Mouse (Mus musculus) embryonic facial prominence, embryonic 10.5 days (tissue): Measurements from ENCODE around the gene Mum1. TPM values are rescaled to one million over a fixed set of nuclear protein-coding genes. Genes with fewer than 3 reads are reported as not detected.

Experiments used
- DNase-seq: peaks from one replicate; pipeline ENCODE4 v3.0.0-alpha.2; 2017; ENCODE audit warnings: low spot score
- H3K27ac ChIP-seq: fragments of 300-500 bp; sonication (generic); replicated peaks from 2 replicates; pipeline ENCODE4 v1.5.1; 2016; ENCODE audit warnings: mild to moderate bottlenecking
- H3K27me3 ChIP-seq: fragments of 300-500 bp; sonication (generic); replicated peaks from 2 replicates; pipeline ENCODE4 v1.6.1; 2016; ENCODE audit warnings: low read depth, mild to moderate bottlenecking; ENCODE audit not compliant: poor library complexity, severe bottlenecking
- H3K36me3 ChIP-seq: fragments of 300-500 bp; sonication (generic); replicated peaks from 2 replicates; pipeline ENCODE4 v1.6.1; 2016; ENCODE audit warnings: mild to moderate bottlenecking, moderate library complexity
- H3K4me1 ChIP-seq: fragments of 300-500 bp; sonication (generic); 2 replicates; pipeline ENCODE4 v1.6.1; 2016
- H3K4me3 ChIP-seq: fragments of 300-500 bp; sonication (generic); 2 replicates; pipeline ENCODE4 v1.5.1; 2016; ENCODE audit warnings: mild to moderate bottlenecking, moderate library complexity
- H3K9me3 ChIP-seq: fragments of 300-500 bp; sonication (generic); 2 replicates; pipeline ENCODE4 v1.6.1; 2016; ENCODE audit warnings: mild to moderate bottlenecking
- WGBS: fragments of 180-500 bp; shearing (Covaris S2); methylation state at CpG from one replicate; pipeline ENCODE4 v1.1.7; 2016; 5-methylcytosine and 5-hydroxymethylcytosine counted together
- microRNA-seq: library from miRNA; unstranded; fragments of <30 nt; microRNA quantifications from one replicate; pipeline ENCODE4, GENCODE M21; 2017
- polyA plus RNA-seq: library from polyadenylated mRNA; unstranded; fragments of >200 nt; fragmentation: Nextera tagmentation; extraction: Ambion mirVana; gene quantifications from 2 replicates; pipeline ENCODE4 v1.2.1, GENCODE M21; 2016

The Mum1 gene
- polyA plus RNA-seq, 1 experiment from 2014 or later: 98.1 TPM

DNA sequence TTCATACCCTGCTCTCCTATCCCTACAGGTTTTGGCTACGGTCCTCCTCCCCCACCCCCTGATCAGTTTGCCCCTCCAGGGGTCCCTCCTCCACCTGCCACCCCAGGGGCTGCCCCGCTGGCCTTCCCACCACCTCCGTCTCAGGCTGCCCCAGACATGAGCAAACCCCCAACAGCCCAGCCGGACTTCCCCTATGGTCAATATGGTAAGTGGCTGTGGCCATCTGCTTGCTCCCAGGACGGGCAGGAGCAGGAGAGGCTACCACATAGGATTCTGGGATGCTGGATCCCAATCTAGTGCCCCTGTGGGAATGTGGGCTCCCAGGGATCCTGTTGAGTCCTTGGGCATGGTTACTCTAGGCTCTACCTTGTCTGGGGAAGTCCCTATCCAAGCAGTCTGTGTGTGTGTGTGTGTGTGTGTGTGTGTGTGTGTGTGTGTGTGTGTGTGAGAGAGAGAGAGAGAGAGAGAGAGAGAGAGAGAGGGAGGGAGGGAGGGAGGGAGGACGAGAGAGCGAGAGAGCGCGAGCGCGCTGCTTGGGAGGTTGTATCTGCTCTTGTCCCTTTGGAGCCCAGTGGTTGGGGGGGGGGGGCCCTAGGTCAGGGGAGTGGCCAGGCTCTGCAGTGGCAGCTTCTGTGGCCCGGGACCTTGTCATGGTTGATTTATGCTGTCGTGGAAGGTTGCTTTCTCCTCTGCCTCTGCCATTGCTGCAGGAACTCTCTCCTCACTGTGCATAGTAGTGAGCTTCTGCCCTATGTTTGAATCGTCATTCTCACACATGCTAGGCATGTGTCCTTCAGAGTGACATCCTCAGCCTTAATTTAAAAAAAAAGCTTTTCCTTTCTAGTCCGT lies 59.2 kb downstream of the Mum1 start:
- H3K4me3 ChIP-seq: no peak overlapping the region
- no peaks in the 10 kb centered on the region for H3K27me3 ChIP-seq
- 0 out of 2 replicates have a peak, but pooled peaks cover 4% of the 10 kb centered on the region for H3K4me1 ChIP-seq
- no peak for DNase-seq
- WGBS: 85% methylated on average over 15 of the region's 15 CpGs
- H3K36me3 ChIP-seq: peaks cover 89% of the 10 kb centered on the region
- no peak overlapping the region for H3K27ac ChIP-seq
- H3K9me3 ChIP-seq: no peaks in the 10 kb centered on the region

DNA sequence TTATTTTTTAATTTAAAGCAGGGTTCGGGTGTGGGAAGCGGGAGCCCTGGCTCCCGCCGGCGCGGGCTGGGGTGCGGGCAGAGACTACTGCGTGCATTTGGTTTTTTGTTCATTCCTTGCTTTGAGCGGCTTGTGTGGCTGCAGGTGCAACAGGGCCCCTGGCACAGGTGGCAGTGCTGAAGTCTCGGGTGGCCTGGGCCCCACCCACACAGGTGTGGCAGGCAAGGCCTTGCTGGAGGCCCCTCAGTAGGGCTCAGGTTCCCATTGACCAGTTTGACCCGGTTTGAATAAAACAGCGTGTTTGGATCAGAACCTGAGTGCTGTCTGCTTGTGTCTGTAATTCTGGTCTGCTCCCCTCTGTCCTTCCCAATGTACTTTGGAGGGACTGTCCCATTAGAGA lies 61.9 kb downstream of the Mum1 start:
- H3K4me1 ChIP-seq: peaks cover 7% of the 10 kb centered on the region
- no peak for DNase-seq
- peaks cover 65% of the 10 kb centered on the region for H3K36me3 ChIP-seq
- no peaks in the 10 kb centered on the region for H3K27me3 ChIP-seq
- no peak overlapping the region for H3K4me3 ChIP-seq
- H3K27ac ChIP-seq: no peak overlapping the region
- H3K9me3 ChIP-seq: no peaks in the 10 kb centered on the region
- WGBS: 94% methylated on average over 12 of the region's 12 CpGs

DNA sequence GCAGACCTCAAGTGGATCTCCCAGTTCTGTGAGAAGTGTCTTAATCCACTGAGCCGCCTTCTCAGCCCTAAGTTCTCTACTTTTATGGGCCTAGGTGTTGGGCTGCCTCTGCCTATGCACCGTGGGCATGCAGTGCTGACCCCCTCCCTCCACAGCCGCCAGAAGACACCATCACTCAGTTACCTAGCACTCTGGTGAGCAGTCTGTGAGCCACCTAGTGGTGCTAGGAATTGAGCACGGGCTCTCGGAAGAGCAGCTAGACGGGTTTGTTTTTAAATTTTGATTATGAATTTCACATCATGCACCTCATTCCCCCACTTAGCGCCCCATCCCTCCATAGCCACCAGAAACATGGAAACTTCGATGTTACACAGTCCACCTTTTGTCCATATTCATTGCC lies 62.4 kb downstream of the Mum1 start:
- Histone ChIP-seq H3K27me3 (no peaks in the 10 kb centered on the region), H3K4me1 (peaks cover 12% of the 10 kb centered on the region), H3K27ac (no peak overlapping the region), H3K9me3 (no peaks in the 10 kb centered on the region), H3K4me3 (no peak overlapping the region), H3K36me3 (peaks cover 65% of the 10 kb centered on the region)
- no peak for DNase-seq
- 78% methylated on average over 8 of the region's 8 CpGs for WGBS

DNA sequence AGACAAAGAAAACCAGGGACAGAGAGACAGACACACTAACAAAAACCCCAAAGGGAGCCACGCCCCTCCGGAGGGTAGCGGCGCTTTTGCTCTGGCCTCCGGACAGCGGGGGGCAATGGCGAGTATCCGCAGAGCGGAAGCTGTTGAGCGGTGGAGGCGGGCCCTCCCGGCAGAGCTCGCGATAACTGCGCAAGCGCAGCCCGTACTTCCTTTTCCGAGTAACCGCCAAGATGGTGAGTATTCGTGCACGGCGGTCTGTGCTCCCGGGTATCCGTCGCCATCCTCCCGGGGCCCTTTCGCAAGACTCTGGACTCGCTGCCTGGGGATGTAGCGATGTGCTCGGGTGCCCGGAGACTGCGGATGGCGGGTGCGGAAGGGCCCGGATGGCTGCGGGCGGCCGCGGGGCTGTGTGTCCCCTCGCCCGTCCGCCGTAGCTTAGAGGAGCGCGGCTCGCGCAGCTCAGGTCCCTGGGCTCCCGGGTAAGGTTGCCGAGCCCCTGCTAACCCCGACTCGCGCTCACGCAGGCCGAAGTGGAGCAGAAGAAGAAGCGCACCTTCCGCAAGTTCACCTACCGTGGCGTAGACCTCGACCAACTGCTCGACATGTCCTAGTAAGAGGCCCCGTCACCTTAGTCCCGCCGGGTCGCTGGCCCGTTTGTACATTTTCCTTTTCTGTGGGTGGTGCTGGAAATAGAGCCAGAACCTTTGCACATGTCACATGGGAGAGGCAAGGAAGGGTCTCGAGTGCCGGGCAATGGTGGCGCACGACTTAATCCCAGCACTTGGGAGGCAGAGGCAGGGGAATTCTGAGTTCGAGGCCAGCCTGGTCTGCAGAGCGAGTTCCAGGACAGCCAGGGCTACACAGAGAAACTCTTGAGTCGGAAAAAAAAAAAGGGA lies 66.3 kb downstream of the Mum1 start, which contains the start of gene Rps15:
Gene Rps15 (plus strand): TSS at position 203 of the 896 bp plus-strand sequence.
- peak within 1 kb of the TSS; percentile 98 for H3K4me3 ChIP-seq
- WGBS: under 1% methylated on average over 72 of the region's 72 CpGs
- H3K27me3 ChIP-seq: peaks cover 12% of the 10 kb centered on the region
- peak within 1 kb of the TSS; percentile 99 for H3K27ac ChIP-seq
- peaks cover 42% of the 10 kb centered on the region for H3K36me3 ChIP-seq
- peaks cover 49% of the 10 kb centered on the region for H3K4me1 ChIP-seq
- H3K9me3 ChIP-seq: no peaks in the 10 kb centered on the region
- peak; percentile 98 for DNase-seq

DNA sequence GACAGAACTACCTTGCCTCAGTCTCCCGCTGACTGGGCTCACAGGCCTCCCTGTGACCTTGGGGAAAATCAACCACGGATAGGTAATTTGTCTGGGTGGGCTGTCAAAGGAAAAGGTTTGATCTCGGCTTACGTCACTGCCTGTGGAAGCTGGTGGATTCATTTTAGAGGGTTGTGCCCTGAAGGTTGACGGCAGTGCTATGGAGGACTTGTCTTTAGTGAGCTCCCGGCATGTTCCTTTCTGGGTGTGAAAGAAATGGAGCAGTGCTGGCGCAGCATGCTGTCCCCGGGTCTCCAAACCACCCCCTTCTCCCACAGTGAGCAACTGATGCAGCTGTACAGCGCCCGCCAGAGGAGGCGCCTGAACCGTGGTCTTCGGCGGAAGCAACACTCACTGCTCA lies 67.1 kb downstream of the Mum1 start:
- peak overlapping the region; percentile 99 for H3K27ac ChIP-seq
- 27% methylated on average over 14 of the region's 14 CpGs for WGBS
- peaks cover 55% of the 10 kb centered on the region for H3K4me1 ChIP-seq
- peak overlapping the region; percentile 98 for H3K4me3 ChIP-seq
- peaks cover 35% of the 10 kb centered on the region for H3K36me3 ChIP-seq
- no peak for DNase-seq
- peaks cover 21% of the 10 kb centered on the region for H3K27me3 ChIP-seq
- H3K9me3 ChIP-seq: no peaks in the 10 kb centered on the region

Small RNAs within 50 kb of the gene (microRNA-seq; reads per million reads assigned to microRNA genes)
- 1.2 reads per million for gene Mir6911

Other genes starting within 250 kb of the Mum1 start
- gene Tmem259, start 242.1 kb upstream of the Mum1 start, polyA plus RNA-seq: 12.3 and 12.4 TPM in 2 replicates
- gene Cnn2, start 237.8 kb upstream of the Mum1 start, polyA plus RNA-seq: 234 and 253 TPM in 2 replicates
- gene Abca7, start 229.9 kb upstream of the Mum1 start, polyA plus RNA-seq: 2.9 and 3.2 TPM in 2 replicates
- gene Arhgap45, start 209.8 kb upstream of the Mum1 start, polyA plus RNA-seq: 11.2 and 11.3 TPM in 2 replicates
- gene Polr2e, start 186.6 kb upstream of the Mum1 start, polyA plus RNA-seq: 312 and 316 TPM in 2 replicates
- 618 and 672 TPM in 2 replicates for gene Gpx4, start 179.3 kb upstream of the Mum1 start, polyA plus RNA-seq
- gene Sbno2, start 120.9 kb upstream of the Mum1 start, polyA plus RNA-seq: 16.2 and 18.2 TPM in 2 replicates
- gene Stk11, start 110.6 kb upstream of the Mum1 start, polyA plus RNA-seq: 16.1 and 17.5 TPM in 2 replicates
- gene Atp5d, start 87.8 kb upstream of the Mum1 start, polyA plus RNA-seq: 491 and 493 TPM in 2 replicates
- 4.9 and 8.5 TPM in 2 replicates for gene Cbarp, start 85.6 kb upstream of the Mum1 start, polyA plus RNA-seq
- gene Midn, start 78.2 kb upstream of the Mum1 start, polyA plus RNA-seq: 22.2 TPM in 2 replicates
- gene Cirbp, start 60.4 kb upstream of the Mum1 start, polyA plus RNA-seq: 93.2 and 110 TPM in 2 replicates
- gene 1600002K03Rik, start 53.5 kb upstream of the Mum1 start, polyA plus RNA-seq: 10.8 and 12.0 TPM in 2 replicates
- 45.2 and 50.1 TPM in 2 replicates for gene Efna2, start 47.0 kb upstream of the Mum1 start, polyA plus RNA-seq
- gene Ndufs7, start 22.7 kb downstream of the Mum1 start, polyA plus RNA-seq: 303 and 309 TPM in 2 replicates
- gene Gamt, start 34.6 kb downstream of the Mum1 start, polyA plus RNA-seq: 24.4 and 25.0 TPM in 2 replicates
- gene Dazap1, start 35.1 kb downstream of the Mum1 start, polyA plus RNA-seq: 56.2 and 58.5 TPM in 2 replicates
- 1,079 and 1,119 TPM in 2 replicates for gene Rps15, start 66.0 kb downstream of the Mum1 start, polyA plus RNA-seq
- 11.8 and 12.6 TPM in 2 replicates for gene Apc2, start 69.5 kb downstream of the Mum1 start, polyA plus RNA-seq
- 53.7 and 56.2 TPM in 2 replicates for gene 2310011J03Rik, start 94.1 kb downstream of the Mum1 start, polyA plus RNA-seq
- gene Pcsk4, start 103.1 kb downstream of the Mum1 start, polyA plus RNA-seq: 5.0 and 5.5 TPM in 2 replicates
- gene Reep6, start 103.5 kb downstream of the Mum1 start, polyA plus RNA-seq: 6.6 TPM in 2 replicates
- 0.65 and 0.88 TPM in 2 replicates for gene Adamtsl5, start 122.0 kb downstream of the Mum1 start, polyA plus RNA-seq
- gene Plk5, start 130.0 kb downstream of the Mum1 start, polyA plus RNA-seq: 0.37 and 0.43 TPM in 2 replicates
- 6.4 and 7.1 TPM in 2 replicates for gene Mex3d, start 161.2 kb downstream of the Mum1 start, polyA plus RNA-seq
- gene Mbd3, start 173.1 kb downstream of the Mum1 start, polyA plus RNA-seq: 371 and 377 TPM in 2 replicates
- 615 and 629 TPM in 2 replicates for gene Uqcr11, start 180.4 kb downstream of the Mum1 start, polyA plus RNA-seq
- 225 and 235 TPM in 2 replicates for gene Tcf3, start 207.2 kb downstream of the Mum1 start, polyA plus RNA-seq